Mouse (Mus musculus): ENCODE results near the gene Sf1.

Sf1 gene

DNA sequence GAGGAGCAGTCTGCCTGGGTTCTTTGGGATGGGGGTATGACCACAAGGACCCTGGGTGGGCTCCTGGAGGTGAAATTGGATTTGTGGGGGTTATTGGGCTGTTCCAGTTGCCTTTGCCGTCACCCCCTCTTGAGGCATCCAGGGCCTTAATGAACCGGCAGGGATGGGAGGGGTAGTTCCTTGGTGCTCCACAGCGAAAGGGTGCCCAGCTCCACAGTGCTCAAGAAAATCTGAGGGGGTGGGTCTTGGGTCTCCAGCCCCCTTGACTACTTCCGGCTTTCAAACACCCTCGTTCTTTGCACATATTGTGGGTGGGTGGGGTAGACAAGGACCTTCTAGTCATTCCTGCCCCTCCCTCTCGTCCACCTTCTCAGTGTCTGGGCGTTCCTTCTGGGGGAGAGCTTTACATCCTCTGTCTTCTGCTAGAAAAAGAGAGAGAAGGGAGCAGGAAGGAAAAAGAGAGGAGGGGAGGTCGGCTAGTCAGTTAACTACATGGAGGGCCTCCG, 56.4 kb downstream of the Sf1 start:
- DNase-seq (ENCODE audit: low spot score): no peak

DNA sequence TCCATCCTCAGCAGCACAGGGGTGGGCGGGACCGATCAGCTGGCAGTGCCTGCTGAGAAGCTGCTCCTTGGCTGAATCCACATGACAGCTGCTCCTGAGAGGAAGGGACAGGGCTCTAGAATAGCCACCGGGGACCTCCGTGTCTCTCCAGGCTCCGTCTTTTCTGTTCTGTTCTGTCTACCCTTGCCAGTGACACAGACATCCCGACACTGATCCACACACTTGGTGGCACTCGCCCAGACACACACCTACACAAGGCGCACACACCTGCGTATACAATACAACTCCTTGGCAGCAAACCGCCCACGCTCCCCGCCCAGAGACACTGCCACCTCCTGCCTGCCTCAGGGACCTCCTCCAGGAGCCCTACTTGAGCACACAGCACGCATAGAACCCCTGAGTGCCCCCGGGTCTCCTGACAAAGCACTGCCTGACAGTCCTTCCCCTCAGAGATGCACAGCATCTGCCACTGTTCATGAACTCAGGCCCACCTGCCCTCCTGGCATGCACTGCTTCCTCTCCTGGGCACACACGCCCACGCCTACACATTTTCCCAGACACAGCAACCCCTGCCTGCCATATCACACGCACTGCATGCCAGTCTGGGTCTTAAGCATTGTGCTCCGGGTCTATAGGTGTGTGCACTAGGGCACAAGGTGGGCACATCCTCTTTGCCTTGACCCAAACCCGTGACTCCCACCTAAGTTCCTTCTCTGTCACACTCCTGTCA, 57.2 kb downstream of the Sf1 start:
- no peak for DNase-seq (ENCODE audit: low spot score)

DNA sequence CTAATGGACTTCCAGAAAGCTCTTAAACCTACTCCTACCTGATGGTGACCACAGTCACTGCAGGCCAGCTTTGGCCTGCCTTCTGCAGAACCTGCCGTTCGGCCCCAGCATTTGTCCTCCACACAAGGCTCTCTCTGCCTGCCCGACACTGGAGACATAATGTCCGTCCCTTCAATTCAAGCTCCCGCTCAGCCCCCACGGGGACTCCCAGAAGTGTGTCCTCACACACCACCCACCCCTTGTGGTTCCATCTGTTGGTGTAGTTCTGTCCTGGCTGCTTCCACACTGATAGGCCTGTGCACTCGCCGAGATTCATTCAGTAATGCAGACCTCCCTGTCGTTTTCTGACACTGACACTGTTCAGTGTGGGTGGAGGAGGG, 57.7 kb downstream of the Sf1 start:
- no peak for DNase-seq (ENCODE audit: low spot score)

DNA sequence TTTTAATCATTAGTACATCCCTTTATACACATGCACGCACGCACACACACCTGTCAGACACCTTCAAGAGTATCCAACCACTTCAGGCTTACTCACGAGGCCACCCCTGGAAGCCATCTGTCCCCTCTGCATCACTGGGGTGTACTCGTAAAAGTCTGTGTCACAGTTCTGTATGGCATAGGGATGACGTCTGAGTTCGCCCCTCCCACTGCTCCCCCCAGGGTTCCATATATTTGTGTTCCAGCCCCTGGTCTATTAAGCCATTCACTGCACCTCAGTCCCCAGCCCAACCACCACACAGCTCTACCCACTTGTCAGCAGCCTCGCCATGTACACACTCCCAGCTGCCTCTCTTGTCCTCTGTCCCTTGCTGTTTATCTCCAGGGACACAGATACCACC, 58.5 kb downstream of the Sf1 start:
- DNase-seq (ENCODE audit: low spot score): no peak

DNA sequence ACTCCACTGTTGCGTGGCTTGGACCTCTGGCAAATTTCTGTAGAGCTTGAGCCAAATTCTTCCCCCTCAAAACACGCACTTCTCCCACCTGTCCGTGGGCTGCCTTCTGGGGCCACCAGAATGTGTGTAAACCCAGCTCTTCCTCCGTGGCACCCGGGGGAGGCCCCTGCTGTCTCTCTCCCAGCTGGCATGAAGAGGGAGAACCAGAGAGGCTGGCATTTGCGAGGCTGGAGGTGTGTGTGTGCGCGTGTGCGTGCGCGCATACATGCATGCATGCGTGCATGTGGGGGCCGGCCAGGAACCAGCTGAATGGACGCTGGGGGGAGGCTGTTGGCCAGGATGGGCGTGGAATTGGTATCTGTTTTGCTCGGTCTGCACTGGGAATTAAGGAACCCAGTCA, 59.8 kb downstream of the Sf1 start:
- no peak for DNase-seq (ENCODE audit: low spot score)

DNA sequence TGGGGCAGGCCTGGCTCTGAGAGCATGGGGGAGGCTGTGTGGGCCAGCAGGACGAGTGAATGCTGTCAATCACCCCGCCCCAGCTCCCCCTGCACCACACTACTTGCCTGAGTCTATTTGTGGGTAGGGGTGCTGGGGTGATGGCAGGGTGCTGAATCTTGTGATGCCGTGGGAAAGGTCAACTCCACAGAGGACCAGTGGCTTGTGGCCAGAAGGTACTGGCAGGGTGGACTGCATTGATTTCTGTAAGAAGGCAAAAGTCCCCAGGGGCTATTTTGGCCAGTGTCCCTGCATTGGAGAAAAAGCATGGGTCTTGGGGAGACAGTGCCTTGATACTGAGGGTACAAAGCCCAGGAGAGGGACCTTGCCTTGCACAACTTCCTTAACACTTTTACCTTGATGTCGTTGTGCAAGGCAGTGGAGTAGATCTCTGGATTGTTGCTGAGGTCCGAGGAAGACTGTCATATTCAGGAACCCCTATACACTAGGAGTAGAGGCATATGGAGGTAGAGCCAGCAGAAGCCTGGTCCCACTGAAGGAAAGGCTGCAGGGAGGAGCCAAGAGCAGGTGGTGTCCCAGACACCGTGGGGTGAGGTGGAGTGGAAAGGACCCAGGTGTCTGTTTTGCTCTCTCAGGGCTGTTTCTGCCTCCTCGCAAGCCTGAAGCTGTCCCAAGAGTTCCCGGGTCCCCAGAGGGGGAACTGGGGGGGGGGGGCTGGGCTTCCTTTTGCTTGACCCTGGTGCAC, 60.8 kb downstream of the Sf1 start:
- DNase-seq (ENCODE audit: low spot score): no peak

DNA sequence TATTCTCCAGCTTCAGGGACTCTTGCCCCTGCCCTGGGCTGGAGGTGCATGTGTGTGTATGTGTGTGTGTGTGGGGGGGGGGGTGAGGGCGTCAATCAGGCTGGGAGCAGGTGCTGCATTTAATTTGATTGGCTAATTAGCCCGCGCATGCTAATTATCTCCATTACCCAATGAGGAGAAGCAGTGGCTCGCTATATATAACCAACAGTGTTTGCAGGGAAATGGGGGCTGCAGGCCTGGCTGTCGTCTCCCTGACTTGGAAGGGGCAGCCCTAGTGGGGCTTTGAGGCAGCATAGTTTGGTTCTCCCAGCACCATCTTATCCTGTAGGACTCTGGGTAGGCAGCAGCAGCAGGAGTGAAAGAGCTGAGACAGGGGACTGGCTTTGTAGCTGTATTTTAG, 62.1 kb downstream of the Sf1 start:
- DNase-seq (ENCODE audit: low spot score): no peak

DNA sequence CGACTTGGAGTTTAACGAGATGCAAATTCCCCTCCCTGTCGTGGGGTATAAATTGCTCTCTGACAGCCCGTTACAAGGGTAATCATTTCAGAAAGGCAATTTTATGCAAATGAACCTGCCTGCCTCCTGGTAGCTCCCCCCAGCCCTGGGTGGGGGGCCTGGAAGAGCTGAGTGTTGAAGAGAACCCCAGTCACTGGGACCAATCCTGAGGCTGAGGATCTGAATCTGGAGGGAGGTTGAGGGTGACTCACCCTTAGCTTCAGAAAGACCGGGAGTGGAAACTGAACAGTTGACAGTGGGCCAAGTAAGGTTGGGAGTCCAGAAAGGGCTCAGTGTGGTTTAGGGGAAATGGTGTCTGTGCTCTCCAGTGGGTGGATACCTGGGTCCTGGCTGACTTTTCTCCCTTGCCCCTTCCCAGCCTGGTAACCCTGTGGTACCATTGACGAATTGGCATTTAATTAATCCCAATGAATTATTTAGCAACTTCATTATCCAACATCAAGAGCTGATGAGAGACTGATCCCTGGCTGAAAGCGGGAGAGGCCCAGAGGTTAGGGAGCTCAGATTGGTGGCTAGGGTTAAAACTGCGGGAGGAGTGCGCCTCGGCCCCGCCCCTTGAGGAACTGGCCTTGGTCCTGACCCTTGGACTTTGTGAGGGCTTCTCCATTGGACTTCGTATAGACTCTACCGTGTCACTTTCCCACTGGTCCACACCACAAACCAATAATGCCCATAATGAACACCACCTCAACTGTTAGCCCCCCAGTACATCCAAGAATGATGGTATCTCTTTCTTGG, 63.4 kb downstream of the Sf1 start:
- no peak for DNase-seq (ENCODE audit: low spot score)

Data from urinary bladder, postnatal 10 days (tissue).